Mouse (Mus musculus) midbrain, embryonic 12.5 days (tissue): ENCODE measurements at regions not wholly inside any gene's neighbourhood (a gene's known extent, or its start where the extent isn't known, plus 50 kb on each side); places are given as distances from the start of the nearest gene placed in this dataset.

ENCODE experiments used
- ATAC-seq: fragments of 200-750 bp; cut with Nextera tagmentation; 2 replicates; pipeline ENCODE4 v1.8.0; 2017; ENCODE audit warnings: low read depth, moderate TSS enrichment, moderate library complexity; ENCODE audit not compliant: low FRiP score
- H3K27ac ChIP-seq: fragments of 300-500 bp; sonication (generic); replicated peaks from 2 replicates; pipeline ENCODE4 v1.5.1; 2016; ENCODE audit warnings: mild to moderate bottlenecking
- H3K27me3 ChIP-seq: fragments of 300-500 bp; sonication (generic); 2 replicates; pipeline ENCODE4 v1.6.1; 2016; ENCODE audit warnings: mild to moderate bottlenecking
- H3K36me3 ChIP-seq: fragments of 300-500 bp; sonication (generic); 2 replicates; pipeline ENCODE4 v1.6.1; 2016
- H3K4me1 ChIP-seq: fragments of 300-500 bp; sonication (generic); 2 replicates; pipeline ENCODE4 v1.6.1; 2016
- H3K4me2 ChIP-seq: fragments of 300-500 bp; sonication (generic); replicated peaks from 2 replicates; pipeline ENCODE4 v1.6.1; 2016; ENCODE audit warnings: mild to moderate bottlenecking, moderate library complexity
- H3K4me3 ChIP-seq: fragments of 300-500 bp; sonication (generic); 2 replicates; pipeline ENCODE4 v1.5.1; 2016; ENCODE audit warnings: mild to moderate bottlenecking
- H3K9ac ChIP-seq: fragments of 300-500 bp; sonication (generic); replicated peaks from 2 replicates; pipeline ENCODE4 v1.6.1; 2016; ENCODE audit warnings: mild to moderate bottlenecking, moderate library complexity
- H3K9me3 ChIP-seq: fragments of 300-500 bp; sonication (generic); 2 replicates; pipeline ENCODE4 v1.6.1; 2016; ENCODE audit warnings: mild to moderate bottlenecking
- WGBS: fragments of 180-500 bp; shearing (Covaris S2); methylation state at CpG from one replicate; pipeline ENCODE4 v1.1.7; 2016; 5-methylcytosine and 5-hydroxymethylcytosine counted together

GRCm38 (mm10) chr9:91609457-91610166 lies 244.0 kb upstream of the Zic1 start:
- ATAC-seq = peak; percentile 63; the same call in 1 of the 2 replicates
- no peak overlapping the region for H3K4me2 ChIP-seq
- no peak overlapping the region for H3K9ac ChIP-seq
- H3K9me3 ChIP-seq = no peaks in the 10 kb centered on the region
- no peaks in the 10 kb centered on the region for H3K27me3 ChIP-seq
- H3K4me1 ChIP-seq = peaks cover 3% of the 10 kb centered on the region; the same call in 1 of the 2 replicates
- no peak overlapping the region for H3K27ac ChIP-seq
- H3K36me3 ChIP-seq = no peaks in the 10 kb centered on the region
- 55% methylated on average over 10 of the region's 10 CpGs for WGBS
- H3K4me3 ChIP-seq = no peak overlapping the region

GRCm38 (mm10) chr9:91601740-91602139 lies 236.1 kb upstream of the Zic1 start:
- 72% methylated on average over 6 of the region's 6 CpGs for WGBS
- Histone ChIP-seq H3K27me3 (no peaks in the 10 kb centered on the region), H3K9me3 (no peaks in the 10 kb centered on the region), H3K36me3 (no peaks in the 10 kb centered on the region), H3K4me1 (no peaks in the 10 kb centered on the region), H3K4me3 (no peak overlapping the region), H3K27ac (no peak overlapping the region), H3K4me2 (no peak overlapping the region), H3K9ac (no peak overlapping the region)
- peak; percentile 68; the same call in 1 of the 2 replicates for ATAC-seq

GRCm38 (mm10) chr9:91591915-91592314 lies 226.3 kb upstream of the Zic1 start:
- H3K4me1 ChIP-seq = no peaks in the 10 kb centered on the region; the same call in 1 of the 2 replicates
- no peak for ATAC-seq
- no peak overlapping the region for H3K27ac ChIP-seq
- no peak overlapping the region for H3K9ac ChIP-seq
- no peak overlapping the region for H3K4me3 ChIP-seq
- no peaks in the 10 kb centered on the region for H3K9me3 ChIP-seq
- H3K36me3 ChIP-seq = no peaks in the 10 kb centered on the region
- 56% methylated on average over 4 of the region's 4 CpGs for WGBS
- no peaks in the 10 kb centered on the region for H3K27me3 ChIP-seq
- H3K4me2 ChIP-seq = no peak overlapping the region

GRCm38 (mm10) chr9:91588756-91589155 lies 223.1 kb upstream of the Zic1 start:
- Histone ChIP-seq H3K4me2 (no peak overlapping the region), H3K4me1 (no peaks in the 10 kb centered on the region; the same call in 1 of the 2 replicates), H3K4me3 (no peak overlapping the region), H3K27ac (no peak overlapping the region), H3K36me3 (no peaks in the 10 kb centered on the region), H3K9me3 (no peaks in the 10 kb centered on the region), H3K27me3 (no peaks in the 10 kb centered on the region), H3K9ac (no peak overlapping the region)
- 70% methylated on average over 6 of the region's 6 CpGs for WGBS
- ATAC-seq = no peak

GRCm38 (mm10) chr9:91587861-91588260 lies 222.3 kb upstream of the Zic1 start:
- H3K27ac ChIP-seq = no peak overlapping the region
- WGBS = 58% methylated on average over 5 of the region's 5 CpGs

GRCm38 (mm10) chr9:91587271-91587670 lies 221.7 kb upstream of the Zic1 start:
- Histone ChIP-seq H3K4me2 (no peak overlapping the region), H3K9ac (no peak overlapping the region), H3K4me1 (no peaks in the 10 kb centered on the region; the same call in 1 of the 2 replicates), H3K36me3 (no peaks in the 10 kb centered on the region), H3K27me3 (no peaks in the 10 kb centered on the region), H3K4me3 (no peak overlapping the region), H3K9me3 (no peaks in the 10 kb centered on the region), H3K27ac (no peak overlapping the region)
- no peak for ATAC-seq
- WGBS = 90% methylated on average over 7 of the region's 7 CpGs

More at GRCm38 (mm10) chr9:91587861-91588260, 222.3 kb upstream of the Zic1 start:
- H3K9me3 ChIP-seq = no peaks in the 10 kb centered on the region
- no peak for ATAC-seq
- H3K4me2 ChIP-seq = no peak overlapping the region
- no peak overlapping the region for H3K9ac ChIP-seq
- no peaks in the 10 kb centered on the region for H3K27me3 ChIP-seq
- H3K4me1 ChIP-seq = no peaks in the 10 kb centered on the region; the same call in 1 of the 2 replicates
- H3K36me3 ChIP-seq = no peaks in the 10 kb centered on the region
- H3K4me3 ChIP-seq = no peak overlapping the region

- Histone ChIP-seq H3K4me1 (no peaks in the 10 kb centered on the region; the same call in 1 of the 2 replicates), H3K27ac (no peak overlapping the region)
Measured at GRCm38 (mm10) chr9:91586635-91587034, 221.0 kb upstream of the Zic1 start.

GRCm38 (mm10) chr9:91574156-91574555 lies 208.5 kb upstream of the Zic1 start:
- no peak overlapping the region for H3K9ac ChIP-seq
- no peak overlapping the region for H3K27ac ChIP-seq

More at GRCm38 (mm10) chr9:91586635-91587034, 221.0 kb upstream of the Zic1 start:
- WGBS = 88% methylated on average over 5 of the region's 5 CpGs
- H3K36me3 ChIP-seq = no peaks in the 10 kb centered on the region
- no peaks in the 10 kb centered on the region for H3K27me3 ChIP-seq
- no peak overlapping the region for H3K9ac ChIP-seq
- ATAC-seq = no peak
- no peak overlapping the region for H3K4me3 ChIP-seq
- no peak overlapping the region for H3K4me2 ChIP-seq
- no peaks in the 10 kb centered on the region for H3K9me3 ChIP-seq

GRCm38 (mm10) chr9:91566006-91566641 lies 200.5 kb upstream of the Zic1 start:
- Histone ChIP-seq H3K4me1 (no peaks in the 10 kb centered on the region), H3K36me3 (no peaks in the 10 kb centered on the region), H3K4me2 (no peak overlapping the region), H3K9me3 (no peaks in the 10 kb centered on the region), H3K4me3 (no peak overlapping the region), H3K27me3 (no peaks in the 10 kb centered on the region), H3K27ac (no peak overlapping the region), H3K9ac (no peak overlapping the region)
- ATAC-seq = no peak
- 83% methylated on average over 5 of the region's 5 CpGs for WGBS

More at GRCm38 (mm10) chr9:91574156-91574555, 208.5 kb upstream of the Zic1 start:
- H3K36me3 ChIP-seq = no peaks in the 10 kb centered on the region
- H3K9me3 ChIP-seq = no peaks in the 10 kb centered on the region
- no peak overlapping the region for H3K4me3 ChIP-seq
- no peaks in the 10 kb centered on the region for H3K27me3 ChIP-seq
- ATAC-seq = no peak
- H3K4me2 ChIP-seq = no peak overlapping the region
- H3K4me1 ChIP-seq = no peaks in the 10 kb centered on the region

GRCm38 (mm10) chr9:91561331-91561730 lies 195.7 kb upstream of the Zic1 start:
- 66% methylated on average over 2 of the region's 2 CpGs for WGBS
- H3K4me3 ChIP-seq = no peak overlapping the region
- no peak overlapping the region for H3K4me2 ChIP-seq
- ATAC-seq = no peak
- H3K9me3 ChIP-seq = no peaks in the 10 kb centered on the region
- H3K27me3 ChIP-seq = no peaks in the 10 kb centered on the region
- no peaks in the 10 kb centered on the region for H3K4me1 ChIP-seq
- H3K9ac ChIP-seq = no peak overlapping the region
- H3K36me3 ChIP-seq = no peaks in the 10 kb centered on the region
- H3K27ac ChIP-seq = no peak overlapping the region

GRCm38 (mm10) chr9:91559794-91560193 lies 194.2 kb upstream of the Zic1 start:
- H3K4me1 ChIP-seq = no peaks in the 10 kb centered on the region
- no peak for ATAC-seq
- no peaks in the 10 kb centered on the region for H3K9me3 ChIP-seq
- H3K27me3 ChIP-seq = no peaks in the 10 kb centered on the region
- H3K27ac ChIP-seq = no peak overlapping the region
- WGBS = 76% methylated on average over 6 of the region's 6 CpGs
- no peak overlapping the region for H3K4me3 ChIP-seq
- no peak overlapping the region for H3K9ac ChIP-seq
- no peaks in the 10 kb centered on the region for H3K36me3 ChIP-seq
- no peak overlapping the region for H3K4me2 ChIP-seq

- ATAC-seq = no peak
- Histone ChIP-seq H3K36me3 (no peaks in the 10 kb centered on the region), H3K4me2 (no peak overlapping the region), H3K4me3 (no peak overlapping the region), H3K9ac (no peak overlapping the region), H3K27ac (no peak overlapping the region), H3K27me3 (no peaks in the 10 kb centered on the region), H3K9me3 (no peaks in the 10 kb centered on the region), H3K4me1 (no peaks in the 10 kb centered on the region)
- WGBS = 86% methylated on average over 4 of the region's 4 CpGs
Measured at GRCm38 (mm10) chr9:91547051-91547450, 181.4 kb upstream of the Zic1 start.
